Mouse (Mus musculus) heart, postnatal 14 days (tissue): ENCODE data around the gene Bag5. TPM values are rescaled to one million over a fixed set of nuclear protein-coding genes. Genes with fewer than 3 reads are reported as not detected.
"Not testable (repeated sequence)": the region's sequence is repeated elsewhere in the genome, so short reads cannot be mapped to it uniquely, and the experiment has no call there.

Experiments used
- DNase-seq, 2 experiments: peaks; one replicate each; pipeline ENCODE4 v3.0.0; 2021 to 2022
- intact Hi-C: fragments of 180-260 bp; cut with DNase I; formaldehyde crosslinking; loops from one replicate; pipeline ENCODE4 v1.15.1; 2025
- total RNA-seq, 2 experiments: library from RNA; stranded (reverse); gene quantifications; 2 replicates each; pipeline ENCODE4 v1.2.3; 2021

Gene Bag5
- total RNA-seq, 2 experiments from 2014 or later: 22.6 to 22.7 TPM

DNA sequence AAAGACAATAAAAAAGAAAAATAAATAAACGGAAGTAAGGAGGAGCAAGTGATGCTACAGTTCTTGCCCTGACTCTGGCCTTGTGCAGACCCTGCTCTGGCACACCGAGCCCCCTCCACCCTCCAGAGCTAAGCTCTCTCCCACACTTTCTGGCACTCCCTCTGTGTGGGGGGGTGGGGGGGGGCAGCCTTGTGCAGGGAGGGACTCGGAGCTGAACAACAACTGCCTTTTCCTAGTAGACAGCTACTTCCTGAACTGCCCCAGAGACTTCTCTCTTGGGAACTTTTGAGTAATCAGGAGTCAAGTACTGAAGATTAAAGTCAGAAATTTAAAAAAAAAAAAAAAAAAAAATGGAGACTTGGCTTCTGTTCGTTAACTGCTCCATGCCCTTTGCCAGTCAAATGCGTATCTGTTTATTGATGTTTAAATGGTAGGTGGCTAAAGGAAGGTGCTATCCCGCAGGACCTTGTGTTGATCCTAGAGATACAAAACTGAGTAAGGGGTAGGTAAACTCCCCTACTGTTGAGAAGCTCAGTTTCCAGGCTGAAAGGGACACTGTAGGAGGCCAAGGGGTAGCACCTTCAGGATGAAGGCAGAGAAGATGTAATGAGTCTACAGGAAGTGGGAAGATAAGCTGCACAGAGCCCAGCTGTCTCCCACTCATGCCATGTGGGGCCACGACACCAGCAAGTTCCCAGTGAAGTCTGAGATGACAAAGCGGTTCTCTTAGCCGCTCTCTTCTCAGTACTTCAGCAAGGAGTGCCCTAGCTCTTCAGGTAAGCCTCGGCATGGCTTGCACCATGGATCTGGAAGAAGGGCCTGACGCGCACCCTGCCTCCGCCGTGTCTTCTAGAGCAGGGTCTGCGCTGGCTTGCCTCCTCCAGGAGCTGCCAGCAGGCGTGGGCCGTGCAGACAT, 49.6 kb downstream of the Bag5 start:
- intact Hi-C loops: no loop called here
- peak; percentile 14 to 55 for DNase-seq

- DNase-seq, intact Hi-C loops: not testable (repeated sequence)
These were observed 51.5 kb downstream of the Bag5 start for GRCm38 (mm10) chr12:111661554-111661953.

GRCm38 (mm10) chr12:111660628-111661027, 52.4 kb downstream of the Bag5 start:
- intact Hi-C loops: no loop called here
- DNase-seq: no peak

Other genes starting within 250 kb of the Bag5 start
- gene Gm266, start 227.4 kb downstream of the Bag5 start, total RNA-seq: 1 to 10 TPM; 1.2 to 1.7 TPM
- 100 to 1,000 TPM; 155 to 167 TPM for gene Eif5, start 175.2 kb downstream of the Bag5 start, total RNA-seq
- 10 to 100 TPM; 65.2 to 72.1 TPM for gene Mark3, start 138.7 kb downstream of the Bag5 start, total RNA-seq
- 100 to 1,000 TPM in 1 of 2 experiments, 10 to 100 TPM in 1; 98.4 to 117 TPM for gene Ckb, start 40.9 kb downstream of the Bag5 start, total RNA-seq
- gene Trmt61a, start 35.2 kb downstream of the Bag5 start, total RNA-seq: 1 to 10 TPM; 3.3 to 4.7 TPM
- 10 to 100 TPM; 36.9 to 37.0 TPM for gene Apopt1, start within 50 bp of the Bag5 start, total RNA-seq
- 100 to 1,000 TPM; 120 to 129 TPM for gene Klc1, start 45.6 kb upstream of the Bag5 start, total RNA-seq
- gene Xrcc3, start 100.6 kb upstream of the Bag5 start, total RNA-seq: 1 to 10 TPM; 2.1 to 3.1 TPM
- 10 to 100 TPM; 55.3 to 59.7 TPM for gene Zfyve21, start 100.9 kb upstream of the Bag5 start, total RNA-seq
- gene Ppp1r13b, start 194.9 kb upstream of the Bag5 start, total RNA-seq: 10 to 100 TPM; 21.1 to 21.5 TPM